16 mouse cellular contexts compared by ENCODE assay signal in the genomic region with DNA sequence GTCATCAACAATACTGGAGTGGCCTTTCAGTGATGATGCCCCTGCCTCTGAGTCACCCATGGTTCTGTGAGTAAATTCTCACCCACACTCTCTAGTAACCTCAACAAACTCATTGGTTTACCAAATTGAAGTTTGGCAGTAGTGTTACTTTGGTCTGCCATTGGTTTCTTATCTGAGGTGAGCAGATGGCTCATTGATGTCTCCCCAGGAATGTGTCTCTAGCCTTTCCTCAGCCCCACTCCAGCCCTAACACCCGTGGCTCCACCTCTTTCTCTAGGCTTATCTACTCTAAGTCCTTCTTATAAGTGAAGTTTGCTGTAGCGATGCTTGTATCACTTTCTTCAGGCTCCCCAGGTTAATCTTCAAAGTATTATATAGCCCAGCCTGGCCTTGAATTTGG. TPM values are rescaled to one million over a fixed set of nuclear protein-coding genes. Genes with fewer than 3 reads are reported as not detected.
"Had no signal": no experiment of that assay in that cellular context is flagged by ENCODE, and none has a peak within 500 bp of the region (broad histone marks: within the 10 kb centered on the region; RNA-seq: fewer than 3 reads in every experiment).

No protein-coding gene starts in this region.

- H3K9me3 ChIP-seq: kidney, embryonic 15.5 days; limb, embryonic 15.5 days; liver, embryonic 13.5 days; lung, embryonic 15.5 days; midbrain, embryonic 13.5 days had no signal

- DNase-seq: kidney, adult 2 months; kidney, postnatal 14 days; layer of hippocampus, postnatal 36 days; liver, embryonic 13.5 days; liver, postnatal 0 days; lung, postnatal 14 days; retina, postnatal 1 day; right cerebral cortex, postnatal 25 days; thymus, postnatal 4 days had no signal

- H3K27me3 ChIP-seq: kidney, embryonic 15.5 days; limb, embryonic 15.5 days; liver, embryonic 13.5 days; lung, embryonic 15.5 days; midbrain, embryonic 13.5 days; neural tube, embryonic 12.5 days had no signal

- H3K9ac ChIP-seq: kidney, embryonic 15.5 days; limb, embryonic 15.5 days; liver, embryonic 13.5 days; liver, postnatal 0 days; lung, embryonic 15.5 days; midbrain, embryonic 13.5 days; neural tube, embryonic 12.5 days had no signal

- H3K4me1 ChIP-seq: kidney, embryonic 15.5 days; limb, embryonic 15.5 days; liver, embryonic 13.5 days; lung, embryonic 15.5 days; midbrain, embryonic 13.5 days; neural tube, embryonic 12.5 days had no signal

- H3K4me2 ChIP-seq: kidney, embryonic 15.5 days; limb, embryonic 15.5 days; liver, embryonic 13.5 days; lung, embryonic 15.5 days; midbrain, embryonic 13.5 days; neural tube, embryonic 12.5 days had no signal

- H3K27ac ChIP-seq: kidney, embryonic 15.5 days; limb, embryonic 15.5 days; liver, embryonic 13.5 days; lung, embryonic 15.5 days; macrophage; midbrain, embryonic 13.5 days; neural tube, embryonic 12.5 days had no signal

- H3K4me3 ChIP-seq: kidney, embryonic 15.5 days; limb, embryonic 15.5 days; liver, embryonic 13.5 days; lung, embryonic 15.5 days; midbrain, embryonic 13.5 days; myocyte; neural tube, embryonic 12.5 days had no signal

- H3K36me3 ChIP-seq: kidney, embryonic 15.5 days; limb, embryonic 15.5 days; liver, embryonic 13.5 days; lung, embryonic 15.5 days; midbrain, embryonic 13.5 days; neural tube, embryonic 12.5 days had no signal

- ATAC-seq: liver, postnatal 0 days; midbrain, embryonic 13.5 days had no signal

RNA-seq across cellular contexts. Expression of a gene that starts 30.7 kb away (rescaled TPM):
- polyA plus RNA-seq: myocyte had no signal

RNA-seq across cellular contexts. Expression of a gene that starts 37.3 kb away (rescaled TPM):
- polyA plus RNA-seq: macrophage had no signal
